Mouse (Mus musculus) retina, embryonic 14.5 days (tissue): ENCODE measurements around the gene Dis3l2.
A peak's percentile ranks its signal among the peaks of the same experiment; 100 is the strongest.

ENCODE experiments used
- DNase-seq: peaks from one replicate; pipeline ENCODE4 v3.0.0-alpha.2; 2015; ENCODE audit warnings: low spot score

Gene Dis3l2

DNA sequence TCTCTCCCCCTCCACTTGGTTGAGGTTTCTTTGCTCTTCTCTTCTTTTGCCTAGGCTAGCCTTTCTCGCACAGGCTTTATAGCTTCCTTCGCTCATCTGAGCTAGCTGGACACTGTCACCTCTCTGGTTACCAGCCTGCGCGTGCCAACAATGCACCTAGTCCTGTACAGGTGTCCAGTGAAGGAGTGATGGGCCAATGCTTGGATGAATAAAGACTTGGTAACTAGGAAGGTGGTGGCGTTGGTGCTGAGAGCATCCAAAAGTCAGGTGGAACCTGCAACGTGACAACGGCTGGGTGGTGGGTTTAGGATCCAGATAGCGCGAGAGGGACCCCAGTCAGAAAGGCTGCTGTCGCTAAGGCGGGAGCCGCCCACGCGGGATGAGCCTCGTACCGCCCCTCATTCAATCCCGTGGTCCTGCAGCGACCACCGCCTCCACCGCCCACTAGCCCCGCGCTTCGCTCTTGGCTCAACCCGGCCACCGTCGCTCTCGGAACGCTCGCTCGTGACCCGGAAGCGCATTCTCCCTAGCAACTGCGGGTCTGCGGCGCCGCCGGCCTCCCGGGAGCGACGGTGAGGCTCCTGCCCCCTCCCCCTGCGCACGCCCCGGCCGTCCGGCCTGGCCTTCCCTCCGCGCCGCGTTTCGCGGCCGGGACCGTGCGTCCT lies at the start of gene Dis3l2:
Dis3l2 (plus strand) TSS at position 509 of the 665 bp plus-strand sequence.
- peak; percentile 93 for DNase-seq

DNA sequence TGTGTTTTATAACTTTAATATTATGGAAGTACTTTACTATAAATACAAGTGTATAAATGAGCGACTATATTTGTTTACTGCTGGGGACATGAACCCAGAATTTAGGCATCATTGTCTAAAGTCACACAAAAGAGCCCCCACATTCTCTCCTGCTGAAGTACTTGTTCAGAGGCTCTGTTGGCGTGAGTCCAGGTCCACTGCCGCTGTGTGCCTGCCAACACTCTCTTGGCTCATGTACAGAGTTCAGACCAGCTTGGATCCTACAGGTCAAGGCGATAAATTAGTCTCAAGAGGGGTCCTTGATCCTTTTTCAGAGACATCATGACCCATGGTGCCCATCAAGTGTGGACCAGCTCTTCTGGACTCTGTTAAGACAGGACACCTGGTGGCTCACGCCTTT lies 46.5 kb upstream of the Dis3l2 start:
- no peak for DNase-seq

DNA sequence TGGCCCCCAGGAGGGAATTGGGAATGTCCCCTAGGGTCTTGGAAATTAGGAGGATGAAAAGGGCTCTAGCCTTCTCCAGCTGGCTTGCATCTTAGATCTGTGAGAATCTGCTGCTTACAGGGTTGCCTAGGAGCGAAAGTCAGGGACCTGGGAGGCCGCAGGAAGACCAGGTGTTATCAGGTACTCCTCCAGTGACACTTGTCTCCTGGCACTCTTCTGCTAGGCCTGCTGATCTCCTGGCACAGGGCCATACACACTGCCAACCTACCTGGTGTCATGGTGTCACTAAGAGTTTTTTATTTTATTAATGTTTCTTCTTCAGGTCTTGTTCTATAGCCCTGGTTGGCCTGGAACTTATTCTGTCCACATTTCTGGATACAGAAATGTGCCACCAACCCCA lies 38.5 kb upstream of the Dis3l2 start:
- DNase-seq = no peak

DNA sequence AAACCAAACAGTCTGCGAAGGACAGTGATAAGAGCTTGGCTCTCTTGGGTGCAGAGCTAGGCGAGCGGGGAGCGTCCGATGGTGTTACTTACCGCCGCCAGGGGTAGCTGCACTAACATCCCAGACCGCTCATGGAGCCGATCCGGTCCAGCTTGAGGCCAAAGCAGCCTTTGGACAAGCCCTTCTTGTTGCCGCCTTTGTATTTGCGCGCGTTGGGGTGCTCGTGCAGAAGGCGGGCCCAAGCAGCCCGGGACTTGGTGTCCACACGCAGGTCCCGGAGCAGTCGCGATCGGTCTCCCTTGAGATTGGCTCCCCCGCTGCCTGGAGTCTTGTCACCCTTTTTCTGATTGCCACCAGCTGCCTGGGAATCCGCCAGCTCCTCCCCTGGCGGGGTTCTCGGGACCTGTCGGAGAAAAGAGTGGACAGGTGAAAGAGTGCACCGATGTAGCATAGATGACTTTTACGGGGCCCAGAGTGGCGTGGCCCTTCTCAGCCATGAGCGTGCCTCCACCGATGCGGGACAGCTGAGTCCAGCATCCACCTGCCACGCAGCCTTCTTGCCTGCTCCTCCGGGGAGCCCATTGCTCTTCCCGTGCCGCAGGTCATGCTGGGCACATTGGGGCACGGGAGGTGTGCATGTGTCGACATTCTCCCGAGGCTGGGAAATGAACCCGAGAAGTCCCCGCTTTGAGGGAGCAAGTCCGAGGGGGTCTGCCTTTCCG lies 33.9 kb upstream of the Dis3l2 start:
- peak; percentile 85 for DNase-seq

DNA sequence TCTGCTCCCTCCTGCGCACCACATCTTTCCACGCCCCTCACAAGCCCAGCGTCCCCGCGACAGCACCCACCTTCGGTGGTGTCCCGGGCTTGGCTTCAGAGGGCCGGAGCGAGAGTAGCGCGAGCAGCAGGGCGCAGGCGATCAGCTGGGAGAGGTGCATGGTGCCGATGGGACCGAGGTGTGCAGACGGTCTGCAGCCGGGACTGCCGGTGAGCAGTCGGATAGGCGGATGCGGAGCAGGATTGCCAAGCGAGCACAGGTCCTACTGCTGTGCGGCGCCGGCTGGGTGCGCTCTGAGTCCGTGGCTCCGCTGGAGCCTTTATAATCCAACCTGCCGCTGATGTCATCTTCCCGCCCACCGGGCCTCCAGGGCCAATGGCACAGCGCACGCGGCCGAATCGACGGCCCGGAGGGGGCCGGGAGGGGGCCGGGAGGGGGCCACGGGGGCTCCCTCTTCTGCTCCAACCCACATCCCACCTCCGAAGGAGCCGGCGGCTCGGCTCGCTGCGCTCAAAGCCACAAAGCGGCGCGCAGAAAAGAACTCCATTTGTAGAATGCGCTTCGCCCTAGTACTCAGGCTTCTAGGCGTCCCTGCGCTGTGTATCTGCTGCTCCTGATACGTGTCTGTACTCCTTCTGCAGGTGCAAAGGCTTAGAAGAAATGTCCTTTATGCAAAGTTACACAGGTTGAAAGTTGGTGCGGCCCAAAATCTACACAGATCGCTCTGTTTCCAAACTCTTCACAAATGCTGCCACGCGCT lies 33.1 kb upstream of the Dis3l2 start, which contains the start of gene Nppc:
Nppc (minus strand) TSS at position 293 of the 760 bp plus-strand sequence.
- peak; percentile 75 for DNase-seq

DNA sequence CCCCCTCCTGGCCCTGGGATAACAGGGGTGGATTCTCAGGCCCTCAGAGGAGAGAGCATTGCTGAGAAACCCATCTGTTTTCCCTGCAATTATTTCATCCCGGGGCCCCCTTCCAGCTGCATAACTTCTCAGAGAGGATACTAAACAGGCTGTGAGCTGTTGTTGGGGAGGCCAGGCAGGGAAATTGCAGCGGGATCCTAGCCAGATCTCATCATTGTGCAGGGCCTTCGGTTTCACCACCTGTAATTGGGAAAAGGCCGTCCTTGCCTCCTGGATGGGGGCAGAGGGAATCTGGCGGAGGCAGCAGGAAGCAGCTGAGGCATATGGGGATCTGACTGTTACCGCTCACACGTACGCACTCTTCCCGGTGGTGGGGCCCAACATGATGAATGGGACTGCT lies 29.2 kb upstream of the Dis3l2 start:
- DNase-seq = no peak

DNA sequence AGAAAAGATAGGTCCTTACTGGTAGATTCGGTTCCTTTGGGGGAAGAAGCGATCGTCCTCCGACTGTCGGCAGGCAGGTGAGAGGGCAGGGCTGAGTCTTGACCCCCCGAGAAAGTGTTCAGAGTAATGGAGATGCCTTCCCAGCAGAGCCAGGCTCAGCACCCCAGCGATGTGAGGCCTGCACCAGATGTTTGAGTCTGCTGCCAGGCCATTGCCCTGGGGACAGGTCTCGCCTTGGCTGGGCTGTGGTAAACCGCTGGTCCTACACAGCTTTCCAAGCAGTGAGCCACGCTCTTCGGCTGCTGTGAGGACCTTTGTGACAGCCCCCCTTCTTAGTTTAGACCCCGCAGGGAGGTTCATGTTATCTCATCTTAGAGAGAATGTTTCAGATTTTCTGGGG lies 28.5 kb upstream of the Dis3l2 start:
- no peak for DNase-seq

DNA sequence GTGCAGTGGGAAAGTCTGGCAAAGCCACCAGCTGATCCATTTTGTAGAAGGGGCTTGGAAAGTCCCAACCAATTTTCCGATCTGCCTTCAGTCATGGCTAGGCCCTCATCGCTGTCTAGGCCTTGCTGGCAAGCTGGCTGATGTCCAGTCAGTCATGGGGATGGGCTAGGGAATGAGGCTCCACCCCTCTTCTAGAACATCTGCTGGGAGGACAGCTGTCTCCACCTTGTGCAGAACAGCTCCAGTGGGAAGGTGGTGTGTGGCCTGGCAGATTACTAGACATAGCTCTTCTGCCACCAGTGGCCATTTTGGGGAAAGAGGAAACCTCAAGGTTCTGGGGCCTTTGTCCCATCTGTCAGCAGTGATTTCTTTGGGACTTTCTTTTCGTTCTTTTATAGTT lies 26.0 kb upstream of the Dis3l2 start:
- DNase-seq = no peak

DNA sequence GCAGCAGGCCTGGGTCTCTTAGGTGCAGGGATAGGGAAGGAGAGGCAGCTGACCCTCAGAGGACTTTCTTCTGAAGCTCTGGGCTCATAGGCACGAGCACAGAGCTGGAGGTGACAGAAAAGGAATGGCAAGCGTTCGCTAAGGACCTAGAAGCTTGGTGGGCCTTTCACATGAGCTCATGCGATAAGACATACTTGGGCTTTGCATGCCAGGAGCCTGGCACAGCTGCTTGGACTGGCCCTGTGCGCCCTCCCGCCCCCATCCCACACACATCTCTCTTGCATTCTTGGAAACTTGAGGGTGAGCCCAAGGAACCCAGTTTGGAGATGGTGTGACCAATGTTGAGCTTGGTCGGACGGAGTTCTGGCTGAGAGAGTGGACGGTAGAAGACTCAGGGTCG lies 24.9 kb upstream of the Dis3l2 start:
- no peak for DNase-seq

DNA sequence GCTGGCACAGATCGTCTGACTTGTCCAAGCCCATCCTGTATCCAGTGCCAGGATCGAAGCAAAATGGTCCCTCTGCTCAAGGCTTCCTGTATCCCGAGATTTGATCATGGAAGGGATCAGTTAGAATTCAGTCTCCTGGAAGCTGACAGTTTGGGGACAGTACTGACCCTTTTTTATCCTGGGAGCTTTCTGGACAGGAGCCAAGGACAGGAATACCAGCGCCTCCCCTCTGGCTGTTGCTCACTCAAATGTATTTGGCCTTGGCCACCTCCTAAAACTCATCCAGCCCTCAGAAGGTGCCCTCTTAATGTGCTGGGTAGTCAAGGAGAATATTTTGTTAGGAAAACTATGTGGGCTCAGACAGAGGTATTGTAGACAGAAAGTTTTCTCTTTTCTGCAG lies 16.4 kb upstream of the Dis3l2 start:
- no peak for DNase-seq

DNA sequence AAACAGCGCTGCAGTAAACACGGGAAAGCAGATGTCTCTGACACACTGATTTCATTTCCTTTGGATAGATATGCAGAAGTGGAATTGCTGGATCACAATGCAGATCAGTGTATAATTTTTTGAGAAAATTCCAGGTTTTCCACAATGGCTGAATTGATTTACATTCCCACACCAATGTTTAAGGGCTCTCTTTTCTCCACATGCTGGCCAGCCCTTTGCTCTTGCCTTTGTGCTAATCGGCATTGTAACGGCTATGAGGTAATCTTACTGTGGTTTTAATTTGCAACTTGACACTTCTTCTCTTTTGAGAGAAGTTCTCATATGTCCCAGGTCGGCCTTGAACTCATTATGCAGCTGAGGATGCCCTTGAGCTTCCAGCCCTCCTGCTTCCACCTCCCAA lies 12.6 kb upstream of the Dis3l2 start:
- DNase-seq = no peak

DNA sequence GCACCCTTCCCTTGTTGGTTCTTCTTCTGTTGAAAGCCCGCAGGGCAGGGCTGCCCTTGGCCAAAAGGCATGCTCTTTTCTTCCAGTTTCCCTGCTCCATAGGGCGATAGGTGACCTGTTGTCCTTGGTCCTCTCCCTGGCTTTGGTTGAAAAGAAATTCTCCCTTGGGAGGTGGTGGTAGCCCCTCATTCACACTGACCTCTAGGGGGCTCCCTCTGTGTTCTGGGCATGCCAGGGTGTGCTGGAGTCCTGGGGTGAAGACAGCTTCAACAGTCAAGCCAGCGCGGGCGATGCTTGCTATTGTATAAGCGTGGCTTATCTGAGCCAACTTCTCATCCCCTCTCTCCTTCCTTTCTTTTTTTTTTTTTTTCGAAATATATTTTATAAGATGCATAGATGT lies 6.7 kb upstream of the Dis3l2 start:
- DNase-seq = peak; percentile 18

DNA sequence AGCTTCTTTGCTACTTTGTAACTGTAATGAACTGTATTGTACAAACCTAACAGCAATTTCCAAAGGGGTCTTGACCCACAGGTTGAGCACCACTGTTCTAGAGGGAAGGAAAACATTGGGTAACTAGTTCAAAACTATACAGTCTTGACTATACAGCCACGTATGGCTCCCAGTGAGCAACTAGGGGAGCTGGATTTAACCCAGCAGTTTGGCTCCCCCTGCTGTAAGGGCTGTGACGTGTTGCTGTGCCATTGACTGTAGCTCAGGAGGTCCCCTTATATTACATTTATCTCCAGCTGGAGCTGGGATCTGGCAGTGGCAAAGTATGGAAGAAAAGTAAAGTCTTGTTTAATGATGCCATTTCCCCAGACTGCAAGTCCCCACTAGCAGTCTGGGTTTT lies 4.9 kb upstream of the Dis3l2 start:
- DNase-seq = no peak

DNA sequence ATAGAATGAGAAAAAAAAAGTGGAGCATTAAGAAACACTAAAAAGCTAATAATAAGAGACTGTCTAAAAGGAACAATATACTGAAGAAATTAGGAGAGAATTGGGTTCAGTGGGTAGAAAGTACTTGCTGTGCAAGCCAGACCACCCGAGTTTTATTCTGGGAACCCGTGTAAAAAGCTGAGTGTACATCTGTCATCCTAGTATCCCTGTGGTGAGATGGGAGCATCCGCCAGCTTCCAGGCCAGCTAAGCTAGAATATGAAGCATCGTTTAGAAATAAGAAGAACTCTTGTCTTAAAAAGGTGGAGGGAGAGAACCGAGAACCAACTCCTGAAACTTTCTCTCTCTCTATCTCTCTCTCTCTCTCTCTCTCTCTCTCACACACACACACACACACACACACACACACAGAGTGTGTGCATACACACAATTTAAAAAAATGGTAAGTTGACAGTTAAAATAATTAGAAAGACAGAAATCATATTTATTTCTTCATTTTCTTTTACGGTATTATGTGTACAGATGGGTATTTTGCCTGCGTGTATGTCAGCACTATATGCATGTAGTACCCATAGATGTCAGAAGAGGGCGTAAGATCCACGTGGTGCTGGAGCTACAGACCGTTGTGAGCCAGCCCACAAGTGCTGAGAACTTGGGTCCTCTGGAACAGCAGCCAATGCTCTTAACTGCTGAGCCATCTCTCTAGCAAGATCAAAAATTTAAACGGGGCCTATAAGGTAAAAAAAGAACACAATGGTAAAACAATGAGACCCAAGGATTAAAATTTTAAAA lies 4.1 kb upstream of the Dis3l2 start:
- DNase-seq = no peak

DNA sequence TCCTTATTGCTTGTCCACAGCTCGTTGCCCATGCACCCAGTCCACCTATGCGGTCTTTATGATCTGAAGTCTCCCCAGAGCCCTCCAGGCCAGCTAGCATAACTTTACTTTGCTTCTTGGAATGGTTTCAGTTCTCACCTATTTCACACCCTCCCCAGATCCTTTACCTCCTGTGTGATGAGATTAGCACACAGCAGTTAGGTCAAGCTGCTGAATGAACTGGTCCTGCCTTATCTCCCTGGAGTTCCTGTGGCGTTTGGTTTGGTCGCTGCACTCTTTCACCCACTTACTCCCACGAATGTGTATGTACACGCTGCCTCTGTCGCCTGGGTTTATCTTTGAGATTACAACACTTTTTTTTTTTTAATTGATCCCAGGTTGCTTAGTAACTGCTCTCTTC lies 3.2 kb upstream of the Dis3l2 start:
- no peak for DNase-seq

DNA sequence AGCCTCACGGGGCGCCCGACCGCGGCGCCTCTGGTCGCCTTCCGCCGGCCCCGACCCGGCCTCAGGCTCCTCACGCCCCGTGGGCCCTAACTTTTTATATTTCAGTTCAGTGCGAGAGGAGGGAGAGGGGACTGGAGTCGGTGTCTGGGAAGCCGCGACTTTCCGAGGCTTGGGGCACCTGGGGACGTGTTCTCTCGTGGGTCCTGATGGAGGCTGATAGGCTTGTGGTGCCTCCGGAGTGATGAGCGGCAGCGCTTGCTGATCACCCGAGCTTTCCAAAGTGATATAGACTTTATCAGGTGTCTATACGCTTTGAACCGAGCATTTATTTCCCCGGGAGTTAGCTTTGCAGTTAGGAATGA lies 338 bp downstream of the Dis3l2 start:
- no peak for DNase-seq

DNA sequence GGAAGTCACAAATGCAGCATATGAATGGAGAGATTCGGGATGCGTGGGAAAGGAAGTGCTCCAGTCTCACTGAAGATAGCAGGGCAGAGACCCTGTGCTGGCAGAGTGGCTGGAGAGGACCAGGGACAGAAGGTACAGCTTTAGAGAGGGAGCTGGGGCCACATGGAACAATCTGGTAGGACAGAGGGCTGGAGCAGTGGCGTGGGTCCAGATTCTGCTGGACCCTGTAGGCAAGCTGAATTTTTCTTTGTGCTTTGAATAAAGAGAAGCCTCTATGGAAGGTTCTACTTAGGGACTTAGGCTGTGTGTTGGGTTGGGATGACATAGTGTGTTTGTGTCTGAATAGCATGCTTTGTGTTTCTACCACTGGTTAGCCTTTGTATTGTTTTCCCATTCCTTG lies 1.9 kb downstream of the Dis3l2 start:
- no peak for DNase-seq

DNA sequence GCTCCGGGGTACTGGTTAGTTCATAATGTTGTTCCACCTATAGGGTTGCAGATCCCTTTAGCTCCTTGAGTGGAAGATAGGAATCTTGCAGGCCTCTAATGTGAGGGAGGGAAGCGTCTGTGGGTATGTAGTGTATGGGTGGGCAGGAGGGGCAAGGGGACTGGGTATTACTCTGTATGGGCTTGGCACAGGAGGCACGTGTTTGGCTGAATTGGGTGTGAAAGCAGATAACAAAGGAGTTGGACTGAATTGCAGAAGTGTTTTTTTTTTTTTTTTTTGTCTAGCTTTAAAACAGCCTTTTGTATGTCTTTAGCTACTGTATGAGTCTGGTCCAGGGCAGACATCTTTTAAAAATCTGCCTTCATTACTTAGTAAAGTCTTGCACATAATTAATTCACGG lies 5.9 kb downstream of the Dis3l2 start:
- DNase-seq = no peak

DNA sequence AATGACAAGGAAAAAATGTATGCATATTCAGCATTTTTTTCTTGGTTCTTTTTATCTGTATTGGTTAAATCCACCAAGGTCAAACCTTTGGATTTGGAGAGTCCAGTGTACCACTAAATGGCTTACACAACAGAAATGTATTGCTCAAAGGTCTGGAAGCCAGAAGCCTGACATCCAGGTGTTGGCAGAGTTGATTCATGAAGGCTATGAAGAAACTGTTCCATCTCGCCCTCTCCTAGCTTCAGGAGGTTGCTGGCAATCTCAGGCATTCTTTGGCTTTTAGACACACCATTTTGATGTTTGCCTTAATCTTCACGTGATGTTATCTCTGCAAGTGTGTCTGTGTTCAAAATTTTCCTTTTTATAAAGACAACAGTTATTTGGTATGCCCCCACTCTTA lies 8.4 kb downstream of the Dis3l2 start:
- no peak for DNase-seq

DNA sequence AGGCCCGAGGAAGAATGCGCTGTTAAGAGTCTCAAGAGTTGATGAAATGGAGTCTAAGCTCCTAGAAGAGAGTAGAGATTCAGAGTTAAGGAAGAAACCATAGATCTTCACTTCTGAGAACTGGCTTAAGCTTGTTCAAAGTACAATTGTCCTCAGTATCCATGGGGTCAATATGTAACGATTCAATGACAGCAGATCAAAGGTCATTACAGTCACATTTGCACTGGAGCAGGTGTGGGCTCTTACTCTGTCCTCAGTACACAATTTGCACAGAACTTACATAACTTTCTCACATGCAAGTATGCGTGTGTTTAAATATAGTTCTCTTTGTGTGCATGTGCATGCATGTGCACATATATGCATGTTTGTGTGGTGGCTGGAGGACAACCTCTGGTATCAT lies 9.4 kb downstream of the Dis3l2 start:
- DNase-seq = no peak

DNA sequence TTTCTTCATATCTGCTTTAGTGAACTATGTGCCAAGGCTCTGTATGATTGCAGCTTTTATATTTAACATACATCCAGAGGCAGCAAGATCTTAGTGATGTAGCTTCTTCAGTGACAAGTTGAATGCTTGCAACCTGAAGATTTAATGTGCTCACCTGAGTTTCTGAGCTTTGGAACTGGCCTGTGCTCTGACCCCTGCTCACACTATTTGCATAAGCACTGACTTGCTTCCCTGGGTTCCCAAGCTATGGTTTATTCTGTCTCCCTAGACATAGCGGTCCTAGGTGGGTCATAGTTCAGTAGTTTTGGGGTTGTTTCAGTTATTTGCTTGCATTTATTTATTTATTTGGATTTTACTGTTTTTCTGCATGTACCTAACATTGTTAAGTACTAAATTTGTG lies 14.6 kb downstream of the Dis3l2 start:
- DNase-seq = no peak

DNA sequence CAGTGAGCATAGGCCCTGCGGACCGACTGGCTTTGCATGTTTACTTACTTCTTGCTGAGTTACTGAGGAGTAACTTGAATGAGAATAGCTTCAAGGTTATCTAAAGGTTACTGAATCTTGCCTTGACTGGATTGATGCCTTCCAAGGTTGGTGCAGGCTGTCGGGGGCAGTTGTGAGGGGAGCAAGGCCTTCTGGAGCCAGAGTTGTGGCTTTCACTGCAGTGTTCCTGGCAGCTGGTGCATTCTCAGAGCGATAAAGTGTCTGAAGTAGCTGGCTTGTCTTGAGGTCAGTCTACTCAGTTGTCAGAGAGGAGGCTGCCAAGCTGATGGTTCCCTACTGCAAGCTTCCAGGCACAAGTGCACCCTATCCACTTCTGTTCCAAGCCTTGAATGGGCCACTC lies 15.8 kb downstream of the Dis3l2 start:
- DNase-seq = no peak
